Mouse (Mus musculus) cerebellum, postnatal 36 days (tissue): Measurements from ENCODE around the gene Camta1.

Experiments used
- DNase-seq, 2 experiments: peaks; one replicate each; pipeline ENCODE4 v3.0.0; 2021 to 2022; ENCODE audit warnings: mixed read lengths in 2 of 2

Gene Camta1

GRCm38 (mm10) chr4:151107131-151108001 lies 754.3 kb downstream of the Camta1 start:
- DNase-seq, result peak; percentile 60 to 66

- DNase-seq, result no peak
Measured at GRCm38 (mm10) chr4:151106468-151106867, 755.2 kb downstream of the Camta1 start.

- DNase-seq, result no peak
Measured at GRCm38 (mm10) chr4:151105886-151106285, 755.8 kb downstream of the Camta1 start.

- no peak for DNase-seq
Measured at GRCm38 (mm10) chr4:151104147-151104546, 757.5 kb downstream of the Camta1 start.

GRCm38 (mm10) chr4:151103646-151104045 lies 758.0 kb downstream of the Camta1 start:
- DNase-seq, result peak; percentile 32 to 55

GRCm38 (mm10) chr4:151097104-151097438 lies 764.6 kb downstream of the Camta1 start:
- no peak for DNase-seq

- DNase-seq, result no peak
Measured at GRCm38 (mm10) chr4:151096334-151097103, 765.2 kb downstream of the Camta1 start.

- peak; percentile 43 to 69 for DNase-seq
Measured at GRCm38 (mm10) chr4:151095207-151095606, 766.5 kb downstream of the Camta1 start.

GRCm38 (mm10) chr4:151089270-151089669 lies 772.4 kb downstream of the Camta1 start, which contains the start of gene Gm13090:
Gene Gm13090 (plus strand): TSS chr4:151089570.
- DNase-seq, result no peak

GRCm38 (mm10) chr4:151088819-151089218 lies 772.9 kb downstream of the Camta1 start:
- DNase-seq, result peak; percentile 79 to 81

GRCm38 (mm10) chr4:151087358-151087757 lies 774.3 kb downstream of the Camta1 start:
- no peak for DNase-seq

- no peak for DNase-seq
Measured at GRCm38 (mm10) chr4:151083027-151083426, 778.6 kb downstream of the Camta1 start.

- no peak for DNase-seq
Measured at GRCm38 (mm10) chr4:151081977-151082376, 779.7 kb downstream of the Camta1 start.

GRCm38 (mm10) chr4:151081355-151081754 lies 780.3 kb downstream of the Camta1 start:
- no peak for DNase-seq

- DNase-seq, result no peak
Measured at GRCm38 (mm10) chr4:151074817-151075216, 786.9 kb downstream of the Camta1 start.

- DNase-seq, result peak; percentile 80 to 91
Measured at GRCm38 (mm10) chr4:151073108-151073744, 788.5 kb downstream of the Camta1 start.

GRCm38 (mm10) chr4:151070962-151071361 lies 790.7 kb downstream of the Camta1 start:
- no peak for DNase-seq

- no peak for DNase-seq
Measured at GRCm38 (mm10) chr4:151068751-151069150, 792.9 kb downstream of the Camta1 start.

GRCm38 (mm10) chr4:151059566-151059965 lies 802.1 kb downstream of the Camta1 start:
- no peak for DNase-seq

- DNase-seq, result no peak
Measured at GRCm38 (mm10) chr4:151058634-151059033, 803.0 kb downstream of the Camta1 start.

- DNase-seq, result peak; percentile 99 to 100
Measured at GRCm38 (mm10) chr4:151057347-151058321, 804.0 kb downstream of the Camta1 start, which contains the start of gene Vamp3. Gene Vamp3 (minus strand): TSS chr4:151057963.

GRCm38 (mm10) chr4:151051162-151051561 lies 810.5 kb downstream of the Camta1 start:
- DNase-seq, result no peak
